Mouse (Mus musculus) lung, embryonic 16.5 days (tissue): ENCODE measurements at regions not wholly inside any gene's neighbourhood (a gene's known extent, or its start where the extent isn't known, plus 50 kb on each side); places are given as distances from the start of the nearest gene placed in this dataset.

ENCODE experiments used
- ATAC-seq: fragments of 200-750 bp; cut with Nextera tagmentation; 2 replicates; pipeline ENCODE4 v1.8.0; 2017; ENCODE audit warnings: low read depth, mild to moderate bottlenecking, moderate library complexity
- H3K27ac ChIP-seq: fragments of 300-500 bp; sonication (generic); 2 replicates; pipeline ENCODE4 v1.5.1; 2014; ENCODE audit warnings: mild to moderate bottlenecking, control low read depth, low read length
- H3K27me3 ChIP-seq: fragments of 300-500 bp; sonication (generic); 2 replicates; pipeline ENCODE4 v1.6.1; 2014; ENCODE audit warnings: low read depth, low read length, mixed read lengths; ENCODE audit not compliant: control insufficient read depth, insufficient read depth
- H3K36me3 ChIP-seq: fragments of 300-500 bp; sonication (generic); 2 replicates; pipeline ENCODE4 v1.6.1; 2014; ENCODE audit warnings: low read length; ENCODE audit not compliant: control insufficient read depth, insufficient read depth
- H3K4me1 ChIP-seq: fragments of 300-500 bp; sonication (generic); replicated peaks from 2 replicates; pipeline ENCODE4 v1.6.1; 2014; ENCODE audit warnings: low read length, mixed read lengths; ENCODE audit not compliant: control insufficient read depth, insufficient read depth
- H3K4me2 ChIP-seq: fragments of 300-500 bp; sonication (generic); 2 replicates; pipeline ENCODE4 v1.6.1; 2014; ENCODE audit warnings: low read depth, low read length, control low read depth
- H3K4me3 ChIP-seq: fragments of 300-500 bp; sonication (generic); 2 replicates; pipeline ENCODE4 v1.5.1; 2014; ENCODE audit warnings: mild to moderate bottlenecking, low read length, control low read depth
- H3K9ac ChIP-seq: fragments of 300-500 bp; sonication (generic); 2 replicates; pipeline ENCODE4 v1.6.1; 2014; ENCODE audit warnings: low read length, control low read depth
- H3K9me3 ChIP-seq: fragments of 300-500 bp; sonication (generic); 2 replicates; pipeline ENCODE4 v1.6.1; 2016; ENCODE audit warnings: low read length; ENCODE audit not compliant: control insufficient read depth
- WGBS: fragments of 180-500 bp; shearing (Covaris S2); extraction: QIAGEN DNeasy Blood & Tissue Kit; methylation state at CpG from one replicate; pipeline ENCODE4 v1.1.7; 2014; 5-methylcytosine and 5-hydroxymethylcytosine counted together

DNA sequence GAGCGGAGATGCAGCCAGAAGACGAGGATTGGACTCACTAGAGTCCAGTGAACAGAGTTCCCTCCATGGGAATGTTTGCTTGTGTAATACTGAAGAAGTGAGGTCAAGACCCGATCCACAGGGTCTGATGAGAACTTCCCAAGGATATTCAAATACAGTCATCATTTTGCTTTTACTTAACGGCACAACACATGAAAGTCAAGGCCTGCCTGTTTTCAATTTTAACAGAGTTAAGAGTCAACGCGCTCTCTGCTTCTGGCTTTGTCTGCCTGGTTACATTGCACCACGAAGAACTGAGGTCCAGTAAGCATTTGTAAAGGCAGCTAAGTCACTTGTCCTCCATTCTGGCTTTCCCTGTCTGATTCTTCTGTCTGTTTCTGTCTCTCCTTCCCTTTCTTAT is 72.5 kb upstream of the Tmem150c start:
- ATAC-seq, result no peak
- H3K9me3 ChIP-seq, result no peaks in the 10 kb centered on the region
- 74% methylated on average over 7 of the region's 7 CpGs for WGBS
- no peaks in the 10 kb centered on the region for H3K4me1 ChIP-seq
- no peaks in the 10 kb centered on the region for H3K27me3 ChIP-seq
- no peak overlapping the region for H3K9ac ChIP-seq
- no peak overlapping the region for H3K4me3 ChIP-seq
- H3K27ac ChIP-seq, result no peak overlapping the region
- H3K4me2 ChIP-seq, result no peak overlapping the region
- no peaks in the 10 kb centered on the region for H3K36me3 ChIP-seq

DNA sequence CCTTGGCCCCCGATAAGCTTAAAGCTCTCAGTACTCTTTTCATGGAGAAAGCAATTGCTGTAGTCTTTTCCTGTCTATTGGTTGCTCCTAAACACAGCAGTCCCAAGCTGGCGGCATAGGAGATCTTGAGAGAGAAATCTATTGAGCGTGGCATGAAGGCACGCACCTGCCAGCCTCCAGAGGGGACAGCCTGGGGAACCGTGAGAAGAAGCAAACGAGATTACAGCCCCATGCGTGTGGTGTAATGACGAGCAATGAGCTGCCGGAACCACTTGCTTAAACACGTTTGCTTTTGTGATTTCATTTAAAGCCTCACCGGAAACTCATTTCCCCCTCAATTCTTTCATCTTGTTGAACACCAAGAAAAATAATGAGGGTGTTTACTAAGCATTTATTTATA is 72.0 kb upstream of the Tmem150c start:
- Histone ChIP-seq H3K36me3 (no peaks in the 10 kb centered on the region), H3K4me3 (no peak overlapping the region), H3K4me1 (no peaks in the 10 kb centered on the region), H3K27me3 (no peaks in the 10 kb centered on the region), H3K27ac (no peak overlapping the region), H3K4me2 (no peak overlapping the region), H3K9me3 (no peaks in the 10 kb centered on the region), H3K9ac (no peak overlapping the region)
- 59% methylated on average over 11 of the region's 11 CpGs for WGBS
- no peak for ATAC-seq

DNA sequence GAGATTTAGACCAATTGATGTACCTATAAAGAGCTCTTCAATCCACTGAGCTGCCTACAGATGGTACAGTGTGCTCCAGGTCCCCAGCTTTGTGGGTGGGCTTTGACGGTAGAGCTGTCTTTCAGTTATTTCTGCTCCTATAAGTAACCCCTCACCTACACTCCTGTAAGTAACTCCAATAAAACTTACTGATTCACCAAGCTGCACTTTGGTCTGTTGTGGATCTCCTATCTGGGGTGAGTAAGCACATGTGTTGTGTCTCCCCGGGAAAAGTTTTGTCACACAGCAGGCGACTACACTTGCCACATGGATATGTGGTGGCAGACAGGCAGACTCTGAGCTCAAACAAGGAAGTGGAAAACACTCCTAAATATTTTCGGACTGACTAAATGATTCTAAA is 70.4 kb upstream of the Tmem150c start:
- H3K27me3 ChIP-seq, result no peaks in the 10 kb centered on the region
- no peaks in the 10 kb centered on the region for H3K4me1 ChIP-seq
- 84% methylated on average over 4 of the region's 4 CpGs for WGBS
- H3K9me3 ChIP-seq, result no peaks in the 10 kb centered on the region
- no peaks in the 10 kb centered on the region for H3K36me3 ChIP-seq
- no peak for ATAC-seq
- no peak overlapping the region for H3K27ac ChIP-seq
- no peak overlapping the region for H3K4me3 ChIP-seq
- H3K9ac ChIP-seq, result no peak overlapping the region
- no peak overlapping the region for H3K4me2 ChIP-seq

DNA sequence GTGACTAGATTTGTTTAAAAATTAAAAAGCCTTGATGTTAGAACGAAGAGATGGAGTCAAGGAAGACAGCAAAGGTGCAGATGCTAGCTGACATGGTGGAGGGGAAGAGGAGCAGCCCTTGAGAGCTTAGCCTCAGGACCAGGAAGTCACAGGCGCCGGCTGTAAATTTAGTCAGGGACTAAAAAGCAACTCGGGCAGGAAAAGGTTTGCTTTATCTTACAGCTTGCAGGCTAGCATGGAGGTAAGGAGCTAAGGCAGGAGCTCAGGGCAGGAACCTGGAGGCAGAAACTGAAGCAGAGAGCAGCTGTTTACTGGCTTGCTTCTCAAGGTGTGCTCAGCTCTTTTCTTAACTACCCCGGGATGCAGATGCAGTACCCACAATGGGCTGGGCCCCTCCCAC is 68.3 kb upstream of the Tmem150c start:
- WGBS, result 63% methylated on average over 5 of the region's 5 CpGs
- H3K27ac ChIP-seq, result no peak overlapping the region
- H3K9ac ChIP-seq, result no peak overlapping the region
- H3K36me3 ChIP-seq, result no peaks in the 10 kb centered on the region
- ATAC-seq, result no peak
- no peak overlapping the region for H3K4me3 ChIP-seq
- no peaks in the 10 kb centered on the region for H3K9me3 ChIP-seq
- no peaks in the 10 kb centered on the region for H3K27me3 ChIP-seq
- no peaks in the 10 kb centered on the region for H3K4me1 ChIP-seq
- H3K4me2 ChIP-seq, result no peak overlapping the region

DNA sequence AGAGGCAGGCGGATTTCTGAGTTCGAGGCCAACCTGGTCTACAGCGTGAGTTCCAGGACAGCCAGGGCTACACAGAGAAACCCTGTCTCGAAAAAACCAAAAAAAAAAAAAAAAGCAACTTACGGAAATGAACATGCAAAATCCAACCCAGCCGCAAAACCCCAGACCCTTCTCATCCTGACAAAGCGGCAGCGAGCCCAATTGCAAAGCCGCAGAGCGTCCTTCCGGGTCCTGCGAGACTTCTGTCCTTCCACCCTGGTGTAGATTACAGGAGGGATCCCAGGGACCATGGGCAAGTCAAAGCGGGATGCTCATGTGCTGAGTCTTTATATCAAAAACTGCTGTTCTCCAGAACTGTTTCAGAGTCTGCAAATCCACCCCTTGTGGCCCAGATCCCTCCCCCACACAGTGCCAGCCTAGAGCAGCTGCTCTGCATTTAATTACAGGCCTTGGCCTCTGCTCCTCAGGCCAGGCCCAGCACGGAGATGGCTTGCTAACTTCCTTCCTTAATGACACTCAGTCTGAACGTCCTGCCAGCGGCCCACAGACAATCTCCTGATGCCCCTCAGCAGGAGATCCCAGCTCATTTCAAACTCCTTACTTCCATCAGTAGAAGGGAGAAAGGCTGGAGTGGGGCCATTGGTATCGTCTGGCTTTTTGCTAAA is 67.1 kb upstream of the Tmem150c start:
- no peaks in the 10 kb centered on the region for H3K27me3 ChIP-seq
- H3K9ac ChIP-seq, result no peak overlapping the region
- no peak overlapping the region for H3K4me3 ChIP-seq
- H3K27ac ChIP-seq, result no peak overlapping the region
- H3K36me3 ChIP-seq, result no peaks in the 10 kb centered on the region
- 81% methylated on average over 17 of the region's 17 CpGs for WGBS
- no peak overlapping the region for H3K4me2 ChIP-seq
- no peaks in the 10 kb centered on the region for H3K4me1 ChIP-seq
- no peaks in the 10 kb centered on the region for H3K9me3 ChIP-seq
- no peak for ATAC-seq

DNA sequence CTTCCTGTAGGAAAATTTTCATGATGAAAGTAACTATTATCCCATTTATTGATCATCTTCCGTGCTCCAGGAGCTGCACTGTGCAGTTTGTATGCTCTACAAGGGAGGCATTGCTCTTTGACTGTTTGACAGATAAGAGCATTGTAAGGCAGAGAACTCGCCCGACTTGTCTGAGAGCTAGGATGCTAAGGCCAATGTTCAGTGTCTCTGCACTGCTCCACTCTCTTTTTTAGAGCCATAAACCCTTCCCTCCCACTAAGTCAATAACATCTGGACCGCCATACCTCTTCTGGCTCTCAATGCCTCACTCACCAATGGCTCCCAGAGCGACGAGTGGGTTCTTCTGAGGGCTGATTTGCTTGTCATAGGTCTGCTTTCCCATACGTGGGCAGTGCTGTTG is 65.9 kb upstream of the Tmem150c start:
- Histone ChIP-seq H3K4me1 (no peaks in the 10 kb centered on the region), H3K9me3 (no peaks in the 10 kb centered on the region), H3K9ac (no peak overlapping the region), H3K27me3 (no peaks in the 10 kb centered on the region), H3K36me3 (no peaks in the 10 kb centered on the region), H3K4me3 (no peak overlapping the region), H3K27ac (no peak overlapping the region), H3K4me2 (no peak overlapping the region)
- no peak for ATAC-seq
- 50% methylated on average over 7 of the region's 7 CpGs for WGBS

DNA sequence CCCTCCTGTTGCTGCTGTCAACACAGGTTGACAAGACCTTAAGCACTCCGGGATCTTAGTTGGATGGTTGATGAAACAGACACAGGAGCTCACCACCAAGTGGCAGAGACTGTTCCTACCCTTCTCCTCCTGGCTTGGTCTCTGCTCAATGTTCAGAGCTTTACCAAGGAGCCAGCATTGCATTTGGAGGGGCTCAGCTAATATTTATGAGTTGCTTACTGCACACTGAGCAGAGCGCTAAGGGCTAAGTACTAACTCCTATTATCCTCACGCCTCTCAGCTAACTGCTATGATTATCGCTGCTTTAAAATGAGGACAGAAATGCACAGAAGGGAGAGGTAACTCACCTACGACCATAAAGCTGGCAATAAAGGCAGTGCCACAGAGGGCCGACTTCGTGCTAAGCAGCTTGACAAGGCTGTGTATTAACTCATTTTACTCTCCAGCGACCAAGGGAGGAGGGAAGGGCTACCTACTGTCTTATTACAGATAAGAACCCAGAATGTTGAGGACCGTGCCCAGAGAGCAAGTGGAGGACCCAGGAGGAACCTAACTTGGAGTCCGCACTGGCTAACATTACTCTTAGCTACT is 65.3 kb upstream of the Tmem150c start:
- Histone ChIP-seq H3K9ac (no peak overlapping the region), H3K27me3 (no peaks in the 10 kb centered on the region), H3K4me1 (no peaks in the 10 kb centered on the region), H3K9me3 (no peaks in the 10 kb centered on the region), H3K27ac (no peak overlapping the region), H3K4me3 (no peak overlapping the region), H3K4me2 (no peak overlapping the region), H3K36me3 (no peaks in the 10 kb centered on the region)
- ATAC-seq, result no peak
- WGBS, result 76% methylated on average over 10 of the region's 10 CpGs

DNA sequence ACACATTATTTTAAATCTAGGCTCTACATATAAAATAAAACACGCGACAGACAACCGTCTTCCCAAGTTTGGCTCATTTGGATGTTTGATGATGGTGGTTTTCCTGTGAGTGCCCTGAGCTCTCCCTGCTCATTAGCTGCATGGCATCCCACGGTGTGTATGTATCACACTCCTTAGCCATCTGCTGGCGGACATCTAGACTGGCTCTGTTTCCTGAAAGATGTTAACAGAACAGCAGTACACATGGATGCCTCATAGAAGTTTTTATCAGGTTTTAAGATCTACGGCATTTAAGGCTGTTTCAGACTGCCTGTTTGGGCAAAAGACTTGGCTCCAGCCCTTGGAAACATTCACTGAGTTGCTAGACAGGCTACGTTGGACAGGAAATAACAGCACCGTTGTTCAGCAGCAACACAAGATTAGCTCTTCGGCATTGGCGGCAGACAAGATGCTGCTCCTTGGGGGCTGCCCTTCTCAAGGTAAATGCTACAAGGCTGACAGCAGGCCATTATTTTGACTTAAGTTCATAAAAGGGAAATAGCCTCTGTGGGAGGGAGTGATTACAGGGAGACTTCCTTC is 61.5 kb upstream of the Tmem150c start:
- Histone ChIP-seq H3K4me3 (no peak overlapping the region), H3K9me3 (no peaks in the 10 kb centered on the region), H3K27ac (no peak overlapping the region), H3K4me1 (no peaks in the 10 kb centered on the region), H3K9ac (no peak overlapping the region), H3K36me3 (no peaks in the 10 kb centered on the region), H3K4me2 (no peak overlapping the region), H3K27me3 (no peaks in the 10 kb centered on the region)
- WGBS, result 52% methylated on average over 10 of the region's 10 CpGs
- ATAC-seq, result no peak

DNA sequence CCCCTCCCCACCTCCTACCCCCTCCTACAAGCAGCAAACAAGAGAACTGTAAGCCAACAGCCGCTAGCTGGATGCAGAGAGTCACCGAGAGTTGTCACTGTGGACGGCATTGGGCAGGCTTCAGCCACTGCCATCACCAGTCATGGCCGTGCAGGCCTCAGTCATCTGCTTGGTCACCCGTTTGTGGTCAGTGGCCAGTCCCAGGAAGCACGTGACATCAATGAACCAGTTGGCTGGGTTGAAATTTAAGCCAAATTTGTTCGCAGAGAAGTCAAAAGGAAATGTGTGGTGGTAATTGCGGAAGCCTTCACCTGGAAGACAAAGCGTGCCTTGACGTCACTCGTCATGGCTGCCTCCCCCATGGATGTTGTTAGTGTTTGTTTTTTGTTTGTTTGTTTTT is 60.7 kb upstream of the Tmem150c start:
- H3K27ac ChIP-seq, result no peak overlapping the region
- ATAC-seq, result no peak
- H3K9me3 ChIP-seq, result no peaks in the 10 kb centered on the region
- no peaks in the 10 kb centered on the region for H3K36me3 ChIP-seq
- WGBS, result 79% methylated on average over 11 of the region's 11 CpGs
- no peaks in the 10 kb centered on the region for H3K27me3 ChIP-seq
- H3K4me2 ChIP-seq, result no peak overlapping the region
- no peaks in the 10 kb centered on the region for H3K4me1 ChIP-seq
- no peak overlapping the region for H3K4me3 ChIP-seq
- no peak overlapping the region for H3K9ac ChIP-seq
